Mouse (Mus musculus): ENCODE data around the gene Optn.

GRCm38 (mm10) chr2:5095316-5095715, 31.5 kb upstream of the Optn start:
- no peak for TF ChIP-seq CHD2 (IDR thresholded peaks at IDR 0.05; ENCODE audit: low read depth, low read length)
- TF ChIP-seq HCFC1 (IDR thresholded peaks at IDR 0.05; ENCODE audit: borderline replicate concordance, insufficient read depth, low read length): no peak
- no peak for TF ChIP-seq ZC3H11A (IDR thresholded peaks at IDR 0.05; ENCODE audit: borderline replicate concordance, low read depth, low read length)

All from ES-E14 (cell line).